8 mouse cellular contexts compared by ENCODE assay signal in genomic region chr8:48844370-48844905, GRCm38 (mm10). TPM values are rescaled to one million over a fixed set of nuclear protein-coding genes. Genes with fewer than 3 reads are reported as not detected.
DNase-seq lines count a peak whose midpoint lies in the region; ATAC-seq and TF ChIP-seq lines count a peak whose summit lies in the region.
"Had no signal": no experiment of that assay in that cellular context is flagged by ENCODE, and none has a peak within 500 bp of the region (broad histone marks: within the 10 kb centered on the region; RNA-seq: fewer than 3 reads in every experiment).

No protein-coding gene starts in this region.

- no peak for ATAC-seq in hindbrain, embryonic 12.5 days (ENCODE audit: low FRiP score)
- no peak for ATAC-seq in limb, embryonic 15.5 days (ENCODE audit: insufficient number of reproducible peaks, low FRiP score, low TSS enrichment, low read depth)

- peaks cover 38% of the 10 kb centered on the region for H3K27me3 ChIP-seq in hindbrain, embryonic 12.5 days
- peaks cover 26% of the 10 kb centered on the region for H3K27me3 ChIP-seq in limb, embryonic 15.5 days

- 1% methylated on average over 14 of the region's 14 CpGs for WGBS in hindbrain, embryonic 12.5 days
- WGBS in limb, embryonic 15.5 days, result 2% methylated on average over 14 of the region's 14 CpGs

- DNase-seq in ES-E14 (ENCODE audit: low read depth, low spot score) (no peak), adipocyte (ENCODE audit: low spot score) (no peak)
- no peak for DNase-seq in cerebellum, adult 9-10 months
- no peak for DNase-seq in frontal cortex, postnatal 25 days (ENCODE audit: low spot score in 2 of 2)

- H3K4me2 ChIP-seq in hindbrain, embryonic 12.5 days (replicated peaks), result peak overlapping the region; percentile 85
- H3K4me2 ChIP-seq in limb, embryonic 15.5 days, result peak overlapping the region; percentile 91

- H3K4me3 ChIP-seq in ES-E14 (ENCODE audit: insufficient read depth in 1 of 2, low read depth in 1 of 2, low read length in 2 of 2, poor library complexity in 1 of 2, severe bottlenecking in 1 of 2), result peak overlapping the region; percentile 90 to 98; a peak in 3 of 4 replicates
- peak overlapping the region; percentile 5; the same call in 1 of the 2 replicates for H3K4me3 ChIP-seq in brown adipose tissue, adult 24 weeks (ENCODE audit: insufficient read depth, low read depth, low read length)
- H3K4me3 ChIP-seq in hindbrain, embryonic 12.5 days, result peak overlapping the region; percentile 77
- H3K4me3 ChIP-seq in limb, embryonic 15.5 days, result peak overlapping the region; percentile 81

- H3K9ac ChIP-seq in ES-E14 (ENCODE audit: insufficient read depth, low read depth, low read length, poor library complexity, severe bottlenecking), result no peak overlapping the region
- H3K9ac ChIP-seq in hindbrain, embryonic 12.5 days, result peak overlapping the region; percentile 86
- peak overlapping the region; percentile 23; the same call in 1 of the 2 replicates for H3K9ac ChIP-seq in limb, embryonic 15.5 days

- H3K4me1 ChIP-seq in ES-E14 (ENCODE audit: control insufficient read depth in 2 of 2, insufficient read depth in 2 of 2, low read length in 2 of 2, poor library complexity in 1 of 2), result 0 out of 4 replicates have a peak, but pooled peaks cover 0 to 4% of the 10 kb centered on the region in 2 experiments
- no peaks in the 10 kb centered on the region for H3K4me1 ChIP-seq in brown adipose tissue, adult 24 weeks (ENCODE audit: control insufficient read depth, insufficient read depth, insufficient read length, low read length)
- H3K4me1 ChIP-seq in hindbrain, embryonic 12.5 days, result peaks cover 27% of the 10 kb centered on the region
- peaks cover 21% of the 10 kb centered on the region; the same call in 1 of the 2 replicates for H3K4me1 ChIP-seq in limb, embryonic 15.5 days

- no peaks in the 10 kb centered on the region for H3K9me3 ChIP-seq in ES-E14 (ENCODE audit: control insufficient read depth, insufficient read depth, low read depth, low read length)
- H3K9me3 ChIP-seq in hindbrain, embryonic 12.5 days (replicated peaks), result no peaks in the 10 kb centered on the region
- H3K9me3 ChIP-seq in limb, embryonic 15.5 days, result no peaks in the 10 kb centered on the region

- in situ Hi-C loops in ES-E14 (cut with MboI; ENCODE audit: low sequenced_read_pairs in 2 of 2, unreplicated experiment in 2 of 2), result no loop called here

- H3K36me3 ChIP-seq in ES-E14 (ENCODE audit: control insufficient read depth, insufficient read depth, low read length, poor library complexity, severe bottlenecking), result no peaks in the 10 kb centered on the region
- no peaks in the 10 kb centered on the region for H3K36me3 ChIP-seq in hindbrain, embryonic 12.5 days
- no peaks in the 10 kb centered on the region for H3K36me3 ChIP-seq in limb, embryonic 15.5 days

- no peak overlapping the region for H3K27ac ChIP-seq in ES-E14 (ENCODE audit: insufficient read depth, low read depth, low read length, poor library complexity, severe bottlenecking)
- no peak overlapping the region for H3K27ac ChIP-seq in brown adipose tissue, adult 24 weeks (replicated peaks; ENCODE audit: low read depth, low read length)
- H3K27ac ChIP-seq in hindbrain, embryonic 12.5 days, result no peak overlapping the region
- no peak overlapping the region for H3K27ac ChIP-seq in limb, embryonic 15.5 days

TF ChIP-seq in ES-E14, 5 proteins besides CTCF, POLR2A, EP300 and RAD21:
- TF ChIP-seq HCFC1 (IDR thresholded peaks at IDR 0.05; ENCODE audit: borderline replicate concordance, insufficient read depth, low read length) (no peak), MAFK (IDR thresholded peaks at IDR 0.05; ENCODE audit: insufficient read depth, low read depth, low read length) (no peak)

RNA-seq across cellular contexts. Expression of gene Tenm3, which starts 0.7 kb away (rescaled TPM):
- total RNA-seq in ES-E14 (2012; rRNA removed), result 33.5 and 53.0 TPM in 2 replicates
- 0.28 and 0.33 TPM in 2 replicates for polyA plus RNA-seq in brown adipose tissue, adult 24 weeks (2012; ENCODE audit: insufficient read depth, insufficient read length, missing spikeins)
- 52.8 and 53.1 TPM in 2 replicates for polyA plus RNA-seq in hindbrain, embryonic 12.5 days (2016; fragmentation: Nextera tagmentation; extraction: Ambion mirVana)
- polyA plus RNA-seq in limb, embryonic 15.5 days (2015; fragmentation: Nextera tagmentation; extraction: Ambion mirVana), result 30.0 and 35.5 TPM in 2 replicates
- total RNA-seq: common myeloid progenitor, adult 5-6 weeks had no signal

Comparison
In these comparisons a context has a peak if more than half of its experiments do, and no peak if none do; other contexts are left out.
1. H3K4me3 ChIP-seq: peak in every context shown above with its lines; median percentile 94 in ES-E14; 81 in limb, embryonic 15.5 days; 77 in hindbrain, embryonic 12.5 days; 5 in brown adipose tissue, adult 24 weeks.
2. RNA of gene Tenm3, which starts 0.7 kb away (polyA plus RNA-seq): 52.8 to 53.1 TPM in hindbrain, embryonic 12.5 days and 30.0 to 35.5 TPM in limb, embryonic 15.5 days; 0.28 to 0.33 TPM in brown adipose tissue, adult 24 weeks; every median in the first group is over 10 times any median in the second.